Mouse (Mus musculus) B cell, adult 62 days (primary cell): Measurements from ENCODE around the gene Cpb1. TPM values are rescaled to one million over a fixed set of nuclear protein-coding genes. Genes with fewer than 3 reads are reported as not detected.

Experiments
- total RNA-seq: library from RNA; stranded (reverse); gene quantifications from 4 replicates; pipeline ENCODE4 v1.2.4, GENCODE M21; 2023

Gene Cpb1
- not detected in 4 replicates for total RNA-seq

DNA sequence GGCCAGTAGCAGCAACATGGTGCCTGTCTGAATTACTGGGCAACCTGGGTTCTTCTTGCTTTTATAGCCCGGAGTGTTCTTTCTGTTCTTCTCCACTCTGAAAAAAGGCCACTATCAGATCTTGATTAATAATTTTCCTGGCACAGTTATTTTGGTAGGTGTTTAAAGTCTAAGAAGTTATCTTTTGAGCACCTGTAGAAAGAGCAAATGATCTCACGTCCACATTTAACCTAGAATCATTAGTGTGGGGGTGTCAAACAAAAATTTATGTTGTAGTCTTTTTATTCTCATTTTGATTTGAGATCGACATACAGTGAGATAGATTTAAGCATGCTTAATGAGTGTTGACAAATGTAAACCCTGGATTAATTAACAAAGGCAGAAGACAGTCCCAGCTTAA, at the start of gene Cpb1:
Gene Cpb1 (minus strand): TSS at position 101 of the 400 bp plus-strand sequence.

DNA sequence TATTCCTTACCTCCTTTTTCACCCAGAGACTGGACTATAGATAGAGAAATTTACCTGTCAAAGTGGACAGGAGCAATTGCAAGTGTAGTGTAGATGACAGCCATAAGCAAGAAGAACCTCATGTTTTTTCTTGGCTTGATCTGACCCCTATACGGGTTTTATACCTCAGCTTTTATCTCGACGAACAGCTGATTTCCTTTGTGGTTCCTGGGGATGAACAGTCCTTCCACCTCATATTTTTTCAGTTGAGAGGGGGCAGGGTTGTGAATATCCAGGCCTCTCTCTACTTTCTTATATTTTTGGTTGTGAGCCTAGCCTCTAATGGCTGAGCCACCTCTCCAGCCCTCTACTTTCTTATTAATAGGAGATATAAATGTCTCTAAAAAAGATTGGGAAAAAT, 33.5 kb downstream of the Cpb1 start, which contains the start of gene Cpa3:
Gene Cpa3 (minus strand): TSS at position 132 of the 400 bp plus-strand sequence.

Other genes starting within 250 kb of the Cpb1 start
- gene Hps3, start 240.4 kb downstream of the Cpb1 start, total RNA-seq: 125 to 140 TPM (median 129 TPM) in 4 replicates
- 59.7 to 65.6 TPM (median 63.0 TPM) in 4 replicates for gene Hltf, start 217.9 kb downstream of the Cpb1 start, total RNA-seq
- 21.3 to 24.2 TPM (median 23.4 TPM) in 4 replicates for gene Gyg, start 120.4 kb downstream of the Cpb1 start, total RNA-seq
- 0.50 TPM in 1 of 4 replicates, not detected in the others for gene Cpa3, start 33.6 kb downstream of the Cpb1 start, total RNA-seq
- not detected in 4 replicates for gene Agtr1b, start 91.4 kb upstream of the Cpb1 start, total RNA-seq